Mouse (Mus musculus): ENCODE data around the gene Atp2b2. TPM values are rescaled to one million over a fixed set of nuclear protein-coding genes. Genes with fewer than 3 reads are reported as not detected.

Atp2b2 gene
- polyA plus RNA-seq, 1 experiment from 2014 or later: 0.35 TPM

- Histone ChIP-seq H3K9me3 (replicated peaks) (no peaks in the 10 kb centered on the region), H3K9ac (no peak overlapping the region), H3K4me1 (no peaks in the 10 kb centered on the region), H3K36me3 (no peaks in the 10 kb centered on the region), H3K27ac (no peak overlapping the region), H3K4me2 (no peak overlapping the region), H3K27me3 (replicated peaks) (no peaks in the 10 kb centered on the region), H3K4me3 (no peak overlapping the region)
- 13% methylated on average over 3 of the region's 3 CpGs for WGBS (ENCODE audit: insufficient replicate concordance)
- ATAC-seq: no peak
Observed at GRCm38 (mm10) chr6:113843248-113843647, 199.2 kb downstream of the Atp2b2 start.

- no peak overlapping the region for H3K4me3 ChIP-seq
- WGBS (ENCODE audit: insufficient replicate concordance): 11% methylated on average over 1 of the region's 1 CpGs
- ATAC-seq: no peak; the same call in 1 of the 2 replicates
Observed at GRCm38 (mm10) chr6:113838493-113838892, 203.9 kb downstream of the Atp2b2 start.

GRCm38 (mm10) chr6:113837740-113838139, 204.7 kb downstream of the Atp2b2 start:
- 31% methylated on average over 2 of the region's 2 CpGs for WGBS (ENCODE audit: insufficient replicate concordance)
- Histone ChIP-seq H3K4me1 (no peaks in the 10 kb centered on the region), H3K27ac (no peak overlapping the region), H3K9ac (no peak overlapping the region), H3K36me3 (no peaks in the 10 kb centered on the region), H3K9me3 (replicated peaks) (no peaks in the 10 kb centered on the region), H3K4me3 (no peak overlapping the region), H3K27me3 (replicated peaks) (no peaks in the 10 kb centered on the region), H3K4me2 (no peak overlapping the region)
- no peak for ATAC-seq

More at GRCm38 (mm10) chr6:113838493-113838892, 203.9 kb downstream of the Atp2b2 start:
- Histone ChIP-seq H3K4me2 (no peak overlapping the region), H3K9ac (no peak overlapping the region), H3K9me3 (replicated peaks) (no peaks in the 10 kb centered on the region), H3K27ac (no peak overlapping the region), H3K4me1 (no peaks in the 10 kb centered on the region), H3K36me3 (no peaks in the 10 kb centered on the region), H3K27me3 (replicated peaks) (no peaks in the 10 kb centered on the region)

- ATAC-seq: no peak
- no peaks in the 10 kb centered on the region for H3K27me3 ChIP-seq (replicated peaks)
- H3K4me2 ChIP-seq: no peak overlapping the region
- no peaks in the 10 kb centered on the region for H3K9me3 ChIP-seq (replicated peaks)
- WGBS (ENCODE audit: insufficient replicate concordance): 43% methylated on average over 3 of the region's 3 CpGs
- H3K4me3 ChIP-seq: no peak overlapping the region
- no peaks in the 10 kb centered on the region for H3K4me1 ChIP-seq
- H3K36me3 ChIP-seq: no peaks in the 10 kb centered on the region
- H3K27ac ChIP-seq: no peak overlapping the region
- H3K9ac ChIP-seq: no peak overlapping the region
Observed at GRCm38 (mm10) chr6:113836545-113836944, 205.9 kb downstream of the Atp2b2 start.

- no peaks in the 10 kb centered on the region for H3K36me3 ChIP-seq
- no peaks in the 10 kb centered on the region for H3K27me3 ChIP-seq (replicated peaks)
- no peak overlapping the region for H3K9ac ChIP-seq
- no peak for ATAC-seq
- no peaks in the 10 kb centered on the region for H3K4me1 ChIP-seq
- H3K4me2 ChIP-seq: no peak overlapping the region
- no peak overlapping the region for H3K27ac ChIP-seq
- H3K4me3 ChIP-seq: no peak overlapping the region
- 78% methylated on average over 2 of the region's 2 CpGs for WGBS (ENCODE audit: insufficient replicate concordance)
- H3K9me3 ChIP-seq (replicated peaks): no peaks in the 10 kb centered on the region
Observed at GRCm38 (mm10) chr6:113830463-113830862, 211.9 kb downstream of the Atp2b2 start.

- Histone ChIP-seq H3K9me3 (replicated peaks) (no peaks in the 10 kb centered on the region), H3K4me2 (no peak overlapping the region), H3K27me3 (replicated peaks) (no peaks in the 10 kb centered on the region), H3K4me1 (no peaks in the 10 kb centered on the region), H3K9ac (no peak overlapping the region), H3K36me3 (no peaks in the 10 kb centered on the region), H3K27ac (no peak overlapping the region), H3K4me3 (no peak overlapping the region)
- 70% methylated on average over 4 of the region's 4 CpGs for WGBS (ENCODE audit: insufficient replicate concordance)
- ATAC-seq: no peak
Observed at GRCm38 (mm10) chr6:113827309-113827708, 215.1 kb downstream of the Atp2b2 start.

GRCm38 (mm10) chr6:113822417-113822816, 220.0 kb downstream of the Atp2b2 start:
- Histone ChIP-seq H3K27ac (no peak overlapping the region), H3K9ac (no peak overlapping the region), H3K9me3 (replicated peaks) (no peaks in the 10 kb centered on the region), H3K4me2 (no peak overlapping the region), H3K36me3 (no peaks in the 10 kb centered on the region), H3K4me3 (no peak overlapping the region), H3K27me3 (replicated peaks) (no peaks in the 10 kb centered on the region), H3K4me1 (no peaks in the 10 kb centered on the region)
- no peak for ATAC-seq
- WGBS (ENCODE audit: insufficient replicate concordance): 23% methylated on average over 7 of the region's 7 CpGs

- Histone ChIP-seq H3K9me3 (replicated peaks) (no peaks in the 10 kb centered on the region), H3K9ac (no peak overlapping the region), H3K4me2 (no peak overlapping the region), H3K27me3 (replicated peaks) (no peaks in the 10 kb centered on the region), H3K4me3 (no peak overlapping the region), H3K36me3 (no peaks in the 10 kb centered on the region), H3K27ac (no peak overlapping the region), H3K4me1 (no peaks in the 10 kb centered on the region)
- 60% methylated on average over 3 of the region's 3 CpGs for WGBS (ENCODE audit: insufficient replicate concordance)
- no peak for ATAC-seq
Observed at GRCm38 (mm10) chr6:113816690-113817089, 225.7 kb downstream of the Atp2b2 start.

- Histone ChIP-seq H3K4me2 (no peak overlapping the region), H3K27ac (no peak overlapping the region), H3K27me3 (replicated peaks) (0 out of 2 replicates have a peak, but pooled peaks cover 6% of the 10 kb centered on the region), H3K4me1 (no peaks in the 10 kb centered on the region), H3K9me3 (replicated peaks) (no peaks in the 10 kb centered on the region), H3K4me3 (no peak overlapping the region), H3K9ac (no peak overlapping the region), H3K36me3 (no peaks in the 10 kb centered on the region)
- no peak for ATAC-seq
- 14% methylated on average over 1 of the region's 1 CpGs for WGBS (ENCODE audit: insufficient replicate concordance)
Observed at GRCm38 (mm10) chr6:113811462-113811861, 231.0 kb downstream of the Atp2b2 start.

GRCm38 (mm10) chr6:113810667-113811066, 231.7 kb downstream of the Atp2b2 start:
- Histone ChIP-seq H3K36me3 (no peaks in the 10 kb centered on the region), H3K9me3 (replicated peaks) (no peaks in the 10 kb centered on the region), H3K4me3 (no peak overlapping the region), H3K4me2 (no peak overlapping the region), H3K4me1 (no peaks in the 10 kb centered on the region), H3K27ac (no peak overlapping the region), H3K9ac (no peak overlapping the region), H3K27me3 (replicated peaks) (0 out of 2 replicates have a peak, but pooled peaks cover 6% of the 10 kb centered on the region)
- ATAC-seq: no peak
- 60% methylated on average over 4 of the region's 4 CpGs for WGBS (ENCODE audit: insufficient replicate concordance)

- no peak overlapping the region for H3K27ac ChIP-seq
- H3K9me3 ChIP-seq (replicated peaks): no peaks in the 10 kb centered on the region
- no peak for ATAC-seq
- H3K36me3 ChIP-seq: no peaks in the 10 kb centered on the region
- H3K4me2 ChIP-seq: no peak overlapping the region
- H3K27me3 ChIP-seq (replicated peaks): 0 out of 2 replicates have a peak, but pooled peaks cover 6% of the 10 kb centered on the region
- 71% methylated on average over 5 of the region's 5 CpGs for WGBS (ENCODE audit: insufficient replicate concordance)
- H3K4me3 ChIP-seq: no peak overlapping the region
- H3K9ac ChIP-seq: no peak overlapping the region
- no peaks in the 10 kb centered on the region for H3K4me1 ChIP-seq
Observed at GRCm38 (mm10) chr6:113806241-113806640, 236.2 kb downstream of the Atp2b2 start.

GRCm38 (mm10) chr6:113801233-113801632, 241.2 kb downstream of the Atp2b2 start:
- no peaks in the 10 kb centered on the region for H3K4me1 ChIP-seq
- H3K27me3 ChIP-seq (replicated peaks): 0 out of 2 replicates have a peak, but pooled peaks cover 1% of the 10 kb centered on the region
- H3K4me3 ChIP-seq: no peak overlapping the region
- no peak for ATAC-seq
- H3K36me3 ChIP-seq: no peaks in the 10 kb centered on the region
- no peak overlapping the region for H3K4me2 ChIP-seq
- H3K27ac ChIP-seq: no peak overlapping the region
- H3K9ac ChIP-seq: no peak overlapping the region
- H3K9me3 ChIP-seq (replicated peaks): no peaks in the 10 kb centered on the region

- ATAC-seq: no peak
- no peaks in the 10 kb centered on the region for H3K36me3 ChIP-seq
- H3K9me3 ChIP-seq (replicated peaks): no peaks in the 10 kb centered on the region
- no peak overlapping the region for H3K27ac ChIP-seq
- H3K4me2 ChIP-seq: no peak overlapping the region
- H3K4me1 ChIP-seq: no peaks in the 10 kb centered on the region
- no peak overlapping the region for H3K4me3 ChIP-seq
- WGBS (ENCODE audit: insufficient replicate concordance): 30% methylated on average over 3 of the region's 3 CpGs
- no peak overlapping the region for H3K9ac ChIP-seq
- 0 out of 2 replicates have a peak, but pooled peaks cover 7% of the 10 kb centered on the region for H3K27me3 ChIP-seq (replicated peaks)
Observed at GRCm38 (mm10) chr6:113799915-113800314, 242.5 kb downstream of the Atp2b2 start.

All from liver, embryonic 12.5 days (tissue).